Mouse (Mus musculus) ES-Bruce4 (cell line): ENCODE measurements around the gene Smim23.

Experiments
- CTCF ChIP-seq: IDR thresholded peaks from one replicate; pipeline ENCODE4 v1.8.1; 2011; ENCODE audit warnings: low read depth, low read length
- EP300 ChIP-seq: IDR thresholded peaks from 2 replicates; pipeline ENCODE4 v1.6.1; 2011; ENCODE audit warnings: low read depth, low read length; ENCODE audit not compliant: insufficient read depth
- POLR2A ChIP-seq: IDR thresholded peaks from one replicate; pipeline ENCODE4 v1.8.1; 2011; ENCODE audit warnings: low read length; ENCODE audit not compliant: insufficient read depth

DNA sequence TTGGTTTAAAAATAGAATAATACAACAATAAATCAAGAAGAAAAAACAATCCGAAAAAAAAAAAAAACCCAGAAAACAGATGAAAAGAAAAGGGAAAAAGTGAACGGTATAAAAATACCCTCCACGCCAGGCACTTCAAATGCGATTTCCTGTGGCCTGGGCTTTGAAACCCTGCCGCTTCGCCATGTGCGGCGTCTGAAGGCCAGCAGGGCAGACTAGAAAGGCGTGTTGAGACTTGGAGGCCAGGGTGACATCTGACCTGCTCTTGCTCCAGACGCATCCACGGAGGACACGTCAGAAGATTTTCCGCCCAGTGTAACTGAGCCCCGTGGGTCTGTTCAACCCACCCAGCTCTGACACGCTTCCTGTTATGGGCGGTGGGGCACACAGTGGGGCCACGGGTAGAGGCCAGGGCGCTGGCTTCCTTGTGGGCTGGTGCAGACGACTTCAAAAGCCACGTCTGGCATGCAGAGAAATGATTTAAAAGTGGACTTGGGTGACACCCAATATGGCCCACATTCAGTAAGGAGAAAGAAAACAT is 22.3 kb upstream of the Smim23 start:
- TF ChIP-seq POLR2A (no peak), EP300 (no peak), CTCF (no peak)
